Mouse (Mus musculus) brain, embryonic 14.5 days (tissue): ENCODE data around the gene Kremen1. TPM values are rescaled to one million over a fixed set of nuclear protein-coding genes. Genes with fewer than 3 reads are reported as not detected.

Source experiments
- DNase-seq: peaks from one replicate; pipeline ENCODE4 v3.0.0-alpha.2; 2011; ENCODE audit warnings: low read depth
- CTCF ChIP-seq: fragments of 200-500 bp; IDR thresholded peaks from 2 replicates; pipeline ENCODE4 v1.5.1; 2012; ENCODE audit warnings: inconsistent platforms, mild to moderate bottlenecking, moderate library complexity, borderline replicate concordance; ENCODE audit not compliant: insufficient read depth, insufficient read length; ENCODE audit errors: extremely low read depth
- POLR2A ChIP-seq: fragments of 200-500 bp; IDR thresholded peaks from 2 replicates; pipeline ENCODE4 v1.6.1; 2012; ENCODE audit warnings: mild to moderate bottlenecking, inconsistent platforms, borderline replicate concordance; ENCODE audit not compliant: poor library complexity, insufficient read depth, insufficient read length, severe bottlenecking; ENCODE audit errors: extremely low read depth
- polyA plus RNA-seq: library from polyadenylated mRNA; depleted of rRNA; stranded (reverse); fragments of >200 nt; gene quantifications from 2 replicates; pipeline ENCODE4 v1.2.3, GENCODE M21; 2012; rRNA removed

Kremen1 gene
- polyA plus RNA-seq, 1 experiment = 11.4 TPM

- DNase-seq = no peak
- TF ChIP-seq CTCF (no peak), POLR2A (no peak)
These were observed 112.1 kb downstream of the Kremen1 start for GRCm38 (mm10) chr11:5149249-5149648.

GRCm38 (mm10) chr11:5145600-5145999 is 115.8 kb downstream of the Kremen1 start:
- TF ChIP-seq CTCF (no peak), POLR2A (no peak)
- DNase-seq = no peak

- TF ChIP-seq POLR2A (no peak), CTCF (no peak)
These were observed 119.4 kb downstream of the Kremen1 start for GRCm38 (mm10) chr11:5141965-5142364.

More at GRCm38 (mm10) chr11:5141965-5142364, 119.4 kb downstream of the Kremen1 start:
- DNase-seq = no peak

Other genes with a start within 250 kb of the Kremen1 start
- gene Rasl10a, start 203.4 kb downstream of the Kremen1 start, polyA plus RNA-seq = 0.41 and 0.48 TPM in 2 replicates
- gene Gas2l1, start 196.2 kb downstream of the Kremen1 start, polyA plus RNA-seq = 32.6 and 38.1 TPM in 2 replicates
- gene Rhbdd3, start 162.6 kb downstream of the Kremen1 start, polyA plus RNA-seq = 41.9 and 51.4 TPM in 2 replicates
- 402 and 518 TPM in 2 replicates for gene Ewsr1, start 162.3 kb downstream of the Kremen1 start, polyA plus RNA-seq
- 10.3 and 13.4 TPM in 2 replicates for gene Emid1, start 109.3 kb downstream of the Kremen1 start, polyA plus RNA-seq
- 3.4 and 7.5 TPM in 2 replicates for gene Znrf3, start 183.3 kb upstream of the Kremen1 start, polyA plus RNA-seq